Mouse (Mus musculus) mouse trophoblast stem cell (cell line): ENCODE results near the gene Ston2.

Experiments used
- in situ Hi-C, 2 experiments: fragments of 300-500 bp; cut with MseI, MboI; formaldehyde crosslinking; loops; 2 replicates in 1 of 2; 3 replicates in 1 of 2; pipeline ENCODE4 v1.15.1; 2025

Ston2 gene

DNA sequence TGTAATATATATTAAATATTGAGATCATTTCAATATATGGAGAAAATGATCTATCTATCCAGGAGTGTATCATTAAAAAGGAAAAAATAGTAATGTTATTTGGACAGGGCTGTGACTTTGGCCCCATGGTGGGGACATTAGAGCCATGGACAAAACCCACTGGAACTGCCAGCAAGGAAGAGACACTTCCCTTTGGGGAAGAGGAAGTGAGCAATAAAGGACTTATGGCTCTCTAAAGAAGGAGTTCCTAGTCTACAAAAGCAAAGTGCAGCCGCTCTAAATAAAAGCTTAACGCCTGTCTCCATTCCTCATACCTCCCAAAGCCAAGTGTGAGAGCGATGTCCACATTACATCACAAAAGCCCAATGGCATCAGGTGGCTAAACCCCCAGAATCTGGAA lies 121.6 kb downstream of the Ston2 start:
- in situ Hi-C loops: no loop called here

DNA sequence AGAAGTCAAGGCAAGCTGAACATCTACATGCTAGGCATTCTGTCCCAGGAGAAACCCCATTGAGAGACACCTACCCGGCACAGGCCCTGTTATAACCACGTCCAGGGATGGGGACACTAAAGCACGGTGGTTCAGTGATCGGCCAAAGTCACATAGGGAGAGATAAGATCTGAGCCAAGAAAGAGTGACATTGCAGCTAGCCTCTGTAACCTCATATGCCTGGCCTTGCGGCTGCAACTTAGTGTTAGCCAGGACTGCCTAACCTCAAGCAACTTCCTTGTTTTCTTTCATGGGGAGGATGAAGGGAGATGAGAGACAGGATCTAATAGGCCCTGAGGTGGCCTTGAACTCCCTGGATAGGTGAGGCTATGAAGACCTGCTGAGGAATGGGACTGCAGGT lies 122.8 kb downstream of the Ston2 start:
- in situ Hi-C loops: no loop called here

DNA sequence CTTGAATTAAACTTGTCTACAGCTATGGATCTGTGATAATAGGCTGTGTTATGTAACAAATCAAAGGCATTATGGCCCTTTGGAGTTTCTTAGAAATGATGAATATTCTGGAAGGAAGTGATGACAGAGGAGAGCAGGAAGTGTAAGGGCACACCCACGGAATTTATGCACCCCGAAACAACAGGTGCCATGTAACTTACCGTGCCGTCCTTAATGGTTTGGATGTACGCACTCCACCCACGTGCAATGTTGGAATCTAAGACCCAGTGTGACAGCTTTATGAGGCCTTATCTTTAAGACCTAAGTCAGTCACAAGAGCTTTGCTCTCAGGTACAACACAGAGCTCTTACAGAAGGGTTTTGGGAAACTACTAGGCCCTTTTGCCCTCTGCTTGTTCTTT lies 124.9 kb downstream of the Ston2 start:
- in situ Hi-C loops: no loop called here

DNA sequence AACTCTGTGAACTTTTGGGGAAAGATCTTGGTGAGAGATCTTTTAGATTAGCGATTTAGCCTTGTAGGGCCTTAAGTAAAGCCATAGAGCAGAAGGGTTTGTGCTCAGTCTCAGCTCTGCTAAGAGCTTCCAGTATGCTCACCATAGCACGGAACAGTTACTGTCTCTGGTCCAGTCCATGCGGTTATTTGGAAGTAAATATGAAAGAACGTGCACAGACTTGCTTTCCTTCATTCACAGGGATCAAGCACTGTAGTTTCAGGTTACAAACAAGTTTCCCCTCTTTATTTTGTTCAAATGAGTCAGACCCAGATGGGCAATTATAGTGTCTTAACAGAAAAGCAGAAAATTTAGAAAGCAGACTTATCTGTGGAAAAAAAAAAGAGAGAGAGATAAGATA lies 125.3 kb downstream of the Ston2 start:
- in situ Hi-C loops: no loop called here

- in situ Hi-C loops: no loop called here
Measured at GRCm38 (mm10) chr12:91660640-91661417, 127.4 kb downstream of the Ston2 start.

DNA sequence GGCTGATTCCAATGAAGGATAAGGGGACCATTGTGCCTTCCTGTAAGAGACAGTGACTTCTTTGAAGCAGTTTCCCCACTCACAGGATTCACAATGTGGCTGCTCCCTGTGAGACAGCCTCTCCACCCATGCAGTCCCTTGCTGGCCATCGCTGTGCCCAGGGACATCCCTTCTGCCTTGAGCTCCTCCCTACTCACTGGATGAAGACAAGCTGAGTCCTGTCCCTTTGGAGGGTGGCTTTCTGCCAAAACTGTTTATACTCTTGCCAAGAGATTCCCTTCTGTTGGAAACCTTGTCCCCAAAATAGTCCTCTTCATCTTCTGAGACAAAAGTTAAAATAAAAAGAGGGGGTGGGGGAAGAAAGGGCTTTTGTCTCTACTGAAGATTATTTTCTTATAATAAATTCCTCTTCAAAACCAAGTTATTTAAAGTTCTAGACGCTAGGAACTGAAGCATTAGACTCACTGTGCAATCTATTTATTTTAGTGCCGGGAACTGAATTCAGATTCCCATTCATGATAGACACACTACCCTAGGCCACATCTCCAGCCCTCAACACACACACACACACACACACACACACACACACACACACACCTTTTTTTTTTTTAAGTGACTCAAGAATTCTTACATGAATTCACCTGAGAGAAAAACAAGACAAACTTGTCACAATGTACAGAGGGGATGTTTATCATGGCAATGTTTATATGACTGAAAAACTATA lies 133.6 kb downstream of the Ston2 start:
- in situ Hi-C loops: no loop called here

DNA sequence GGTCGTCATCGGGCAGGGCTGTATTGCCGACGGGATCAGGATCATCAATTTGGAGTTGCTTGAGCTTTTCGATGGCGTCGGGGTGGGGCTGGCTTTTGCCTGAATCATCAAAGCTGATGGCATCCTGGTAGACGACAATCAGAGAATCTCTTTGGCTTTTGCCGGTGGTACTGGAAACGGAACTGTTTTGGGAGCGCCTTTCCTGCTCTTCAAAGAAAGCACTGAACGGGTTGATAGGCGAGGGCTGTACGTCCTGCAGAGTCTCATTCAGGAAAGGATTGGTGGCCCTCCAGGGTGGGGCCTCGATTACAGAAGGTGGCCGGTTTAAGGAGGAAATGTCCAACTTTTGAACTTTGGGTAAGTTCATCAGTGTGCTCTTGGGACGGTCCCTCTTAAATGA lies 139.8 kb downstream of the Ston2 start:
- in situ Hi-C loops: loop anchor here in 1 of 2 experiments (10.0 kb wide), 1 partner anchor 136 kb away; the partner anchor contains the start of gene Ston2

- in situ Hi-C loops: loop anchor here in 1 of 2 experiments (10.0 kb wide), 1 partner anchor 139 kb away; the partner anchor contains the start of gene Ston2
Measured at GRCm38 (mm10) chr12:91645361-91646123, 142.6 kb downstream of the Ston2 start.

DNA sequence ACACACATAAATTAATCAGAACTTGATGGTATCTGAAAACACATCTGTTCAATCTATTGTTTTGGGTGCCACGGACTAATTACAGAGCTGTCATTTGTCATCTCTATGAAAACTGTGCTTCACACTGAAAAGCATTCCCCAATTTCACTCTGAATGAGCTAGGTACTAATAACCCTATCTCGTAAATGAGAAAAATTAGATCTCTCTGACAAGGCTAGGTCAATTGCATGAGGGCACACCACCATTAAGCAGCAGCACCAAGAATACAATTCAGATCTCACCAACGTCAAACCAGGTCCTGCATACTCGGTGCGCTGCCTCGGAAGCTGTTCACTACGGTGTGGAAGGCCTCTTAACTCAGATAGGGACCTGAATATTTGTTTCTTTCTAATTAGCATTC lies 145.0 kb downstream of the Ston2 start:
- in situ Hi-C loops: loop anchor here in 1 of 2 experiments (10.0 kb wide), 1 partner anchor 142 kb away; the partner anchor contains the start of gene Ston2

GRCm38 (mm10) chr12:91642426-91643093 lies 145.6 kb downstream of the Ston2 start:
- in situ Hi-C loops: loop anchor here in 1 of 2 experiments (10.0 kb wide), 1 partner anchor 142 kb away; the partner anchor contains the start of gene Ston2

GRCm38 (mm10) chr12:91641631-91642141 lies 146.5 kb downstream of the Ston2 start:
- in situ Hi-C loops: loop anchor here in 1 of 2 experiments (10.0 kb wide), 1 partner anchor 143 kb away; the partner anchor contains the start of gene Ston2

GRCm38 (mm10) chr12:91641133-91641532 lies 147.1 kb downstream of the Ston2 start:
- in situ Hi-C loops: loop anchor here in 1 of 2 experiments (10.0 kb wide), 1 partner anchor 144 kb away; the partner anchor contains the start of gene Ston2

GRCm38 (mm10) chr12:91640712-91641111 lies 147.5 kb downstream of the Ston2 start:
- in situ Hi-C loops: loop anchor here in 1 of 2 experiments (10.0 kb wide), 1 partner anchor 144 kb away; the partner anchor contains the start of gene Ston2

DNA sequence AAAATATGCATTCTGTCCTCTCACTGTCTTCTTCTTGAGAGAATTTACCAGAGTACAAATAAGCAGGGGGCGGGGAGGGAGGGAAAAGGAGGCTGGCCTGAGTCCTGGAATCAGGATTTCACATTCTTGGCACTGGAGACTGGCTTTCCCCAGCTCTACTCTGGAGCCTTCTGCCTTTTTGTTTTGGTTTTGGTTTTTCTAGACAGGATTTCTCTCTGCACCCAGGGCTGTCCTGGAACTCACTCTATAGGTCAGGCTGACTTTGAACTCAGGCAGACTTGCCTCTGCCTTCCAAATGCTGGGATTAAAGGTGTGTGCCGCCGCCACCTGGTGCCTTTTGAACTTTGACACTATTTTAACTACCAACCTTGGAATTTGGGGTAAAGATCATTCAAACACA lies 149.8 kb downstream of the Ston2 start:
- in situ Hi-C loops: no loop called here

GRCm38 (mm10) chr12:91637136-91637909 lies 150.9 kb downstream of the Ston2 start:
- in situ Hi-C loops: no loop called here

GRCm38 (mm10) chr12:91626482-91626881 lies 161.7 kb downstream of the Ston2 start:
- in situ Hi-C loops: loop anchor here (10.0 kb wide), 1 partner anchor 168 kb away; no protein-coding TSS in a partner anchor

DNA sequence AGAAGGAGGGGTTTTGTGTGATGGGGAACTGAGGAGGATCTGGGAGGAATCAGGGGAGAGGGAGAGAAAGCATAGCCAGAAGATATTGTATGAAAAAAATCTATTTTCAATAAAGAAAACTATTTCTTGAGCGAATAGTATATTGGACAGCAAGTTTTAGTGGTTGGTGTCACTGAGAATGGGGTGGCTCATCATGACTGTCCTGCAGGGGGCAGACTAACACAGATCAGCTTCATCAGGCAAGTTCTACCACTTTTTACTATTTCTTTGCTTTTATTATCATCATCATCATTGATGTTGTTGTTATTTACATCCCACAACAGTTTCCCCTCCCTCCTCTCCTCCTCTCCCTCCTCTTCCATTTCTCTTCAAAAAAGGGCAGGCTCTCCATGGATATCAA lies 163.2 kb downstream of the Ston2 start:
- in situ Hi-C loops: loop anchor here (10.0 kb wide), 1 partner anchor 170 kb away; no protein-coding TSS in a partner anchor

- in situ Hi-C loops: no loop called here
Measured at GRCm38 (mm10) chr12:91609425-91609824, 178.8 kb downstream of the Ston2 start.

GRCm38 (mm10) chr12:91607678-91608077 lies 180.5 kb downstream of the Ston2 start:
- in situ Hi-C loops: no loop called here

- in situ Hi-C loops: no loop called here
Measured at GRCm38 (mm10) chr12:91606651-91607050, 181.5 kb downstream of the Ston2 start.
